Mouse (Mus musculus): Measurements from ENCODE around the gene Ern1.

DNA sequence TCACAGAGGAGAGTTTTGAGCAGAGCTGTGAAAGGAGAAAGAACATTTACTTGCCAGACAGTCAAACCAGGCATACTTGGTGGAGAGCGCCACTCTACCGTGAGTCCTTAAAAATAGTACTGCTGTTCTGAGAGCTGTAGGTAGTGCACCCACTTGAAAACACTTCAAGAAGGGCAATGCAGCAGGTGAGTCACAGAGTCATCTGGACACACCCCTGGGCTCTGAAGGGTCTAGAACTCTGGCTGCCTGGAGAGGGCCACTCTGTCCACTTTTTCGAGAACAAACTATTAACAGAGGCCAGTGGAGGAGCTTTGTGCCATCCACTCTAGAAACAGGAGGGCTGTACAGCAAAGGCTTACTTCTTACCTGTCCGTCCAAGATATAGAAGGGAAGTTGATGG is 61.2 kb downstream of the Ern1 start:
- TF ChIP-seq CTCF (IDR thresholded peaks at IDR 0.05) (peak; percentile 39; the same call in 1 of the 2 replicates), EP300 (IDR thresholded peaks at IDR 0.05) (peak; percentile 79)
